Mouse (Mus musculus) kidney, postnatal 0 days (tissue): Measurements from ENCODE around the gene Eif3f. TPM values are rescaled to one million over a fixed set of nuclear protein-coding genes. Genes with fewer than 3 reads are reported as not detected.

Experiments used
- ATAC-seq: fragments of 200-750 bp; cut with Nextera tagmentation; replicated peaks from 2 replicates; pipeline ENCODE4 v1.8.0; 2017; ENCODE audit warnings: low read depth, moderate number of reproducible peaks, moderate TSS enrichment, moderate library complexity; ENCODE audit not compliant: low FRiP score
- DNase-seq: peaks from one replicate; pipeline ENCODE4 v3.0.0-alpha.2; 2016; ENCODE audit warnings: low spot score
- H3K27ac ChIP-seq: fragments of 300-500 bp; sonication (generic); 2 replicates; pipeline ENCODE4 v1.5.1; 2014; ENCODE audit warnings: mild to moderate bottlenecking
- H3K27me3 ChIP-seq: fragments of 300-500 bp; sonication (generic); 2 replicates; pipeline ENCODE4 v1.6.1; 2014; ENCODE audit warnings: low read length, mixed read lengths; ENCODE audit not compliant: insufficient read depth
- H3K36me3 ChIP-seq: fragments of 300-500 bp; sonication (generic); 2 replicates; pipeline ENCODE4 v1.6.1; 2014; ENCODE audit warnings: low read length, mixed read lengths; ENCODE audit not compliant: insufficient read depth
- H3K4me1 ChIP-seq: fragments of 300-500 bp; sonication (generic); replicated peaks from 2 replicates; pipeline ENCODE4 v1.6.1; 2014; ENCODE audit warnings: antibody characterized with exemption, low read length, mixed read lengths; ENCODE audit not compliant: insufficient read depth
- H3K4me2 ChIP-seq: fragments of 300-500 bp; sonication (generic); 2 replicates; pipeline ENCODE4 v1.6.1; 2014; ENCODE audit warnings: mild to moderate bottlenecking, low read length, moderate library complexity, mixed read lengths
- H3K4me3 ChIP-seq: fragments of 300-500 bp; sonication (generic); replicated peaks from 2 replicates; pipeline ENCODE4 v1.5.1; 2014; ENCODE audit warnings: low read depth, low read length
- H3K9ac ChIP-seq: fragments of 300-500 bp; sonication (generic); 2 replicates; pipeline ENCODE4 v1.6.1; 2014; ENCODE audit warnings: low read depth, low read length
- H3K9me3 ChIP-seq: fragments of 300-500 bp; sonication (generic); replicated peaks from 2 replicates; pipeline ENCODE4 v1.6.1; 2016; ENCODE audit warnings: low read length, inconsistent platforms, mixed read lengths
- CTCF ChIP-seq: IDR thresholded peaks from 2 replicates; pipeline ENCODE4 v1.5.1; 2016; ENCODE audit warnings: antibody characterized with exemption, low read depth, mild to moderate bottlenecking, moderate library complexity
- WGBS: fragments of 180-500 bp; shearing (Covaris S2); extraction: QIAGEN DNeasy Blood & Tissue Kit; methylation state at CpG from one replicate; pipeline ENCODE4 v1.1.7; 2014; 5-methylcytosine and 5-hydroxymethylcytosine counted together
- polyA plus RNA-seq: library from polyadenylated mRNA; unstranded; fragments of >200 nt; fragmentation: Nextera tagmentation; extraction: Ambion mirVana; gene quantifications from 2 replicates; pipeline ENCODE4 v1.2.1, GENCODE M21; 2015

Gene Eif3f
- polyA plus RNA-seq, 1 experiment from 2014 or later: 104 TPM

DNA sequence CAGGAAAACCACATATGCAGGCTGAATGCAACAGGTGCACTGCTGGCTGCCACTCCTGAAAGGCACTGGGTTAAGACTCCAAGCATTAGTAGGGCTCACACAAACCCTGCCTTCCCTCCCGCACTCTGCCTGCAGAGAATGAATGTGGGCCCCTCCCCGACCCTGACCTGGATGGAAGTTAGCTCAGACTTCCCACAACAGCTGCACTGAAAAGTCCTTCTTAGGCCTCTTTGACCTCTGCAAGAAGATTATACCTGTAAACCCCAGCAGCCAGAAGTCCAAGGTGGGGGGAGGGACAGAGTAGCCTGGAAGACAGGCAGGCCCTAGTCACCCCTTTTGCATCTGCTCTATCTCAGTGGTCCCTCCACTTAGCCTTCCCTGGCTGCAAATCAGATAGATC lies 15.1 kb downstream of the Eif3f start:
- Histone ChIP-seq H3K27me3 (peaks cover 21% of the 10 kb centered on the region), H3K4me1 (no peaks in the 10 kb centered on the region; the same call in 1 of the 2 replicates), H3K9me3 (no peaks in the 10 kb centered on the region), H3K36me3 (no peaks in the 10 kb centered on the region), H3K4me3 (no peak overlapping the region), H3K27ac (no peak overlapping the region), H3K4me2 (no peak overlapping the region), H3K9ac (no peak overlapping the region)
- WGBS: 30% methylated on average over 2 of the region's 2 CpGs
- DNase-seq (no peak), ATAC-seq (no peak)
- TF ChIP-seq CTCF: no peak

DNA sequence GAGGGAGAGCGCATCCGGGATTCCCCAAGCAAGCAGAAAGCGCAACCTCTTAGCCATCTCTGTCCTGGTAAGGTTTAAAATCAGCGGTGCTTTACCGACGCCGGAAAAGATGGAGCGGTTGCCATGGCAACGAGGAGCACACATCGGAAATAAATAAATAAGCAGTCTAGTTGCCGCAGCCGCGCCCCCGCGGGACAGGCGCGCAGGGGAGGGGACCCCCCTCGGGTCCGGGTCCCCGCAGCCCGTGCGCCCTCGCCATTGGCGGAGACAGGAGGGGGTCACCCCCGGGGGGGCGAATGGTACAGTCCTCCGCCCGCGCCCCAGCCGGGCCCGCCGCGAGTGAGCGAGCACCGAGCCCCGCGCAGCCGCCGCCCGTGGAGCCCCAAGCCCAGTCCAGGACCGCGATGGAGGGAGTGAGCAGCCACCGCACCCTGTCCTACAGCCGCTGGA lies 16.1 kb downstream of the Eif3f start, which contains the start of gene Tub:
Gene Tub (plus strand): TSS at position 27 of the 450 bp plus-strand sequence.
- H3K4me3 ChIP-seq: peak within 1 kb of the TSS; percentile 40
- under 1% methylated on average over 43 of the region's 44 CpGs for WGBS
- no peak for TF ChIP-seq CTCF
- ATAC-seq (peak; percentile 54; the same call in 1 of the 2 replicates), DNase-seq (peak; percentile 72)
- H3K27me3 ChIP-seq: peaks cover 21% of the 10 kb centered on the region
- no peak within 1 kb of the TSS for H3K27ac ChIP-seq
- peak within 1 kb of the TSS; percentile 87 for H3K4me2 ChIP-seq
- no peaks in the 10 kb centered on the region; the same call in 1 of the 2 replicates for H3K4me1 ChIP-seq
- H3K9ac ChIP-seq: peak within 1 kb of the TSS; percentile 32; the same call in 1 of the 2 replicates
- H3K36me3 ChIP-seq: no peaks in the 10 kb centered on the region
- H3K9me3 ChIP-seq: no peaks in the 10 kb centered on the region

DNA sequence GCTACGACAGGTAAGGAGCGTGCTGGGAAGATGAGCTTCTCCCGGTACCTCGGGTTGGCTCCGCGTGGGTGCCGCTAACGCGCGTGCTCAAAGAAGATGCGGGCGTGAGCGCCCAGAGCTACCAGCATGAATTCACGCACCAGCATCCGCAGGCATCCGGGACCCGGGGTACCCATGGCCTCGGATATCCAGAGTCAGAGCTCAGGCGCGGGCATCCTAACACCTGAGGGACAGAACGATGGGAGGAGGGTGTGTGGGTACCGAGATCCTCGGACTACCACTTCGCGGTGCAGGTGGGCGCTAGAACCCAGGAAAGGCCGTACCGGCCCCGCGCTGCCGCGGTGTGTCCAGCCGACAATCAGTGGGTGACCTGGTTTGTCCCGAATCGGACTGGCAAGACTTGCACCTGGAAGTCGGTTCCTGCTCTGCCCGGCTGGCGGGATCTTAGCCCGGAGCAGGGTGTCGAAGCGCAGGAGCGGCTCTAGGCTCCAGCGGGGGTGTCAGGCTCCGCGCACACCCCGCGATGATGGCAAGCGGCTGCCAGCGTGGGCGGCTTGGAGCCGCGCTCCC lies 16.6 kb downstream of the Eif3f start:
- WGBS: under 1% methylated on average over 52 of the region's 52 CpGs
- ATAC-seq: peak; percentile 23; the same call in 1 of the 2 replicates
- peak overlapping the region; percentile 32; the same call in 1 of the 2 replicates for H3K9ac ChIP-seq
- no peaks in the 10 kb centered on the region for H3K36me3 ChIP-seq
- DNase-seq: no peak
- no peaks in the 10 kb centered on the region for H3K9me3 ChIP-seq
- no peak overlapping the region for H3K27ac ChIP-seq
- peak overlapping the region; percentile 40 for H3K4me3 ChIP-seq
- H3K27me3 ChIP-seq: peaks cover 21% of the 10 kb centered on the region
- H3K4me1 ChIP-seq: no peaks in the 10 kb centered on the region; the same call in 1 of the 2 replicates
- TF ChIP-seq CTCF: no peak
- peak overlapping the region; percentile 87 for H3K4me2 ChIP-seq

DNA sequence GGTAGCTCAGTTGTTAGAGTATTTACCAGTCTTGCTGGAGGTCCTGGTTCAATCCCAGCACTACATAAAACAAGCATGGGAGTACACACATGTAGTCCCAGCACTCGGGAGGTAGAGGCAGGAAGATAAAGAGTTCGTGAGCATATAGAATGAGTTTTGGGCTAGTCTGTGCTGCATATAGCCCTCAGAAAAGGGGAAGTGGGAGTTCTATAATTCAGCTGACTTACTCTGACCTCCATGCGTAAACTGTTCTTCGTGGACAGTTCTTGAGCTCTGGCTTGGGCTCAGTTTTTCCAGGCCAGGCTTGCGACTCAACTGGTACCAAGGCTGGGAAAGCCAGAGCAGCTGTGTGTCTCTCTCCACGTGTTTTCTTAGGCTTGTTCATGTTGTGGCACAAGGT lies 18.6 kb downstream of the Eif3f start:
- Histone ChIP-seq H3K27ac (no peak overlapping the region), H3K9ac (no peak overlapping the region), H3K4me3 (no peak overlapping the region), H3K9me3 (no peaks in the 10 kb centered on the region), H3K4me2 (no peak overlapping the region), H3K27me3 (peaks cover 21% of the 10 kb centered on the region), H3K36me3 (no peaks in the 10 kb centered on the region), H3K4me1 (no peaks in the 10 kb centered on the region; the same call in 1 of the 2 replicates)
- DNase-seq (no peak), ATAC-seq (no peak)
- 74% methylated on average over 6 of the region's 6 CpGs for WGBS
- TF ChIP-seq CTCF: no peak

DNA sequence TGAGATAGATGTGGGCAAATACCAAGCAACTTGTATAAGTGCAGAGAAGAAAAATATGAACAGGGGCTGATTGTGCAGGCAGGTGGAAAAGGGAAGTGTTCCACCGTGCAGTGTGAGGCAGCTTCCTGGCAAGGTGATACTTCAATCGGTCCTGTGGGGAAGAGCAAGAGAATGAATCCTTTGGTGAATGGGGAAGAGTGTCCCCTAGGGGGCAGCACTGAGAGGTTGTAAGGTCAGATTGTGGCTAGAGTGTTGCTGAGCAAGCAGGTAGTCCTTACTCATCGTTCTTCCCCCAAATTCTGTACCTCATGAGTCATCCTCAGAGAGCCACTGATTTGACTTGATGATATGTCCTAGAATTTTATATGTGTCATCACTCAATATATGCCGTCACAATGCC lies 20.0 kb downstream of the Eif3f start:
- H3K4me2 ChIP-seq: no peak overlapping the region
- H3K4me3 ChIP-seq: no peak overlapping the region
- 47% methylated on average over 4 of the region's 4 CpGs for WGBS
- H3K27me3 ChIP-seq: peaks cover 20% of the 10 kb centered on the region
- no peaks in the 10 kb centered on the region for H3K36me3 ChIP-seq
- H3K9me3 ChIP-seq: no peaks in the 10 kb centered on the region
- no peak; the same call in 1 of the 2 replicates for ATAC-seq
- no peak overlapping the region for H3K9ac ChIP-seq
- no peaks in the 10 kb centered on the region; the same call in 1 of the 2 replicates for H3K4me1 ChIP-seq
- peak; percentile 62 for TF ChIP-seq CTCF
- peak; percentile 18 for DNase-seq
- no peak overlapping the region for H3K27ac ChIP-seq

DNA sequence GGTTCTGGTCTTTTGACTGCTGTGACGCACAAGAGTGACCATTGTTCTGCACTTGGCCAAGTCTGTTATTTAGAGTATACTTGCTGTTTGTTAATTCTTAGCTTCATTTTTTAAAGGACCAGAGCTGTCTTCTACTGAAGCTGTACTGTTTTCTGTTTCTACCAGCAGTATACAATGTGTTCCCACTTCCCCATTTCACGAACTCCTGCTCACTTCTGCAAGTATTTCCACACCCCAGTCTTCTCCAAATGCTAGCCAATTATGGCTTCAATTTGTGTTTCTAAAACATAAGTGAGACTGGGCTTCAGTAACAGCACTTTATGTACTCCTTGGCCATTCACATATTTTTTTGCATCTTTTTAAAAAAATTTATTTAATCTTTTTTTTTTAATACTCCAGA lies 23.5 kb downstream of the Eif3f start:
- no peak for DNase-seq
- no peak for ATAC-seq
- Histone ChIP-seq H3K4me2 (no peak overlapping the region), H3K27me3 (no peaks in the 10 kb centered on the region), H3K27ac (no peak overlapping the region), H3K9ac (no peak overlapping the region), H3K4me1 (no peaks in the 10 kb centered on the region), H3K9me3 (no peaks in the 10 kb centered on the region), H3K4me3 (no peak overlapping the region), H3K36me3 (no peaks in the 10 kb centered on the region)
- no peak for TF ChIP-seq CTCF
- 83% methylated on average over 2 of the region's 2 CpGs for WGBS

DNA sequence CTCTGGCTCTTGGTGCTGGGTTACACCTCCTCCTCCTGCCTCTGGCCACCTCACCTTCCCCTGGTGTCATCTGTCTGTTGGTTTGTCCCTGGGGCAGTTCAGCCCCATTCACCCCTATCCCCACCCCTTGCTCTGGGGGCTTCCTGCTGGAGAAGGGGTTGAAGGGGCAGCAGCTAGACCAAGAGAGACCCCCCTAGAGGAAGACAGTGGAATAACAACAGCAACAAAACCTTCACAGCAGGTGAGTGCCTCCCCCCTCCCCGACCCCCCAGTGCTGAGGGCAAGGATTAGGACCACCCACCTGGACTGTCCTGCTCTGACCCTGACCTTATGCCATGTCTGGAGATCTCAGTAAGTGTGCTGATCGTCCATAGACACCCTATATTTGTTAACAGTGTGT lies 31.8 kb downstream of the Eif3f start:
- ATAC-seq (no peak), DNase-seq (no peak)
- no peaks in the 10 kb centered on the region for H3K36me3 ChIP-seq
- no peaks in the 10 kb centered on the region for H3K27me3 ChIP-seq
- TF ChIP-seq CTCF: peak; percentile 37; the same call in 1 of the 2 replicates
- 26% methylated on average over 2 of the region's 2 CpGs for WGBS
- no peaks in the 10 kb centered on the region for H3K4me1 ChIP-seq
- H3K4me3 ChIP-seq: no peak overlapping the region
- no peaks in the 10 kb centered on the region for H3K9me3 ChIP-seq
- no peak overlapping the region for H3K4me2 ChIP-seq
- H3K9ac ChIP-seq: no peak overlapping the region
- H3K27ac ChIP-seq: no peak overlapping the region
